Mouse (Mus musculus): ENCODE results near the gene Cdk4. TPM values are rescaled to one million over a fixed set of nuclear protein-coding genes. Genes with fewer than 3 reads are reported as not detected.
"Not testable (repeated sequence)": the region's sequence is repeated elsewhere in the genome, so short reads cannot be mapped to it uniquely, and the experiment has no call there.

Gene Cdk4
- polyA plus RNA-seq, 1 experiment: 724 TPM

DNA sequence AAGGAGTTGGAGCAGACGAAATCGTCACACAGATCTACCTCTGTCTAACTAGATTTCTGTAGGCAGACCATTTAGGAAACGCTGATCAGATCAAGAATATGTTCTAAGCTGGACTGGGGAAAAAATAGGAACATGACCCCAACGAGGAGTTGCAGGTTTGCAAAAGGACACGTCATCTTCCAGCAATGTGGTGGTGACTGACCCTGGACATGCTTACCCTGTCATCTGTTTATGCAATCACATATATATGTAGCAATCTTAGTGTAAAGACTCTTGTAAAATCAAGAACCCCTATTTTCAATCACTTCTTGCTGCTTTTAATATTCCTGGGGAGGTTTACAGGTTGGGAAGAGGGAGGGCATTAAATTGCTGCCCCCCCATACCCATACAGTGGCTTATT, 831 bp upstream of the Cdk4 start:
- TF ChIP-seq CTCF (IDR thresholded peaks at IDR 0.05; ENCODE audit: borderline replicate concordance, insufficient read depth, low read length) (no peak), POLR2A (IDR thresholded peaks at IDR 0.05; ENCODE audit: low read depth, low read length) (no peak)
- H3K27ac ChIP-seq (ENCODE audit: insufficient read depth, low read length): no peak overlapping the region
- H3K4me3 ChIP-seq (ENCODE audit: insufficient read depth, low read length): no peak overlapping the region

GRCm38 (mm10) chr10:127063913-127064870, 858 bp downstream of the Cdk4 start:
- no peak for TF ChIP-seq CTCF (IDR thresholded peaks at IDR 0.05; ENCODE audit: borderline replicate concordance, insufficient read depth, low read length)
- 0 out of 2 replicates have a peak, but pooled peaks have one; percentile 1 for TF ChIP-seq POLR2A (IDR thresholded peaks at IDR 0.05; ENCODE audit: low read depth, low read length)
- Histone ChIP-seq H3K27ac (ENCODE audit: insufficient read depth, low read length) (peak overlapping the region; percentile 56), H3K4me1 (ENCODE audit: control insufficient read depth, insufficient read depth, low read length) (peaks cover 5% of the 10 kb centered on the region; the same call in 1 of the 2 replicates), H3K4me3 (ENCODE audit: insufficient read depth, low read length) (peak overlapping the region; percentile 92)

More for the DNA sequence above, 831 bp upstream of the Cdk4 start:
- H3K4me1 ChIP-seq (ENCODE audit: control insufficient read depth, insufficient read depth, low read length): no peaks in the 10 kb centered on the region; the same call in 1 of the 2 replicates

DNA sequence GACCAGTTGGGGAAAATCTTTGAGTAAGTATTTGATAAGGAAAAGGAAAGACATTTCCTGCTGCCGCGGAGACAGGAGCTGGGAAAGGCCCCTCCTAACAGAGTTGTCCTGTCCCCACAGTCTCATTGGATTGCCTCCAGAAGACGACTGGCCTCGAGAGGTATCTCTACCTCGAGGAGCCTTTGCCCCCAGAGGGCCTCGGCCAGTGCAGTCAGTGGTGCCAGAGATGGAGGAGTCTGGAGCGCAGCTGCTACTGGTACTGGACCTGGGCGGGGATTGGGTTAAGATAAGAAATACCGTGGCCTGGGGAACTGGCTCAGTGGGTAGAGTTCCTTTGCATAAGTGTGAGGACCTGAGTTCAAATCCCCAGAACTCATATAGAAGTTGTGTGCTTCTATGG, 2.6 kb downstream of the Cdk4 start:
- Histone ChIP-seq H3K27ac (ENCODE audit: insufficient read depth, low read length) (no peak overlapping the region), H3K4me3 (ENCODE audit: insufficient read depth, low read length) (no peak overlapping the region), H3K4me1 (ENCODE audit: control insufficient read depth, insufficient read depth, low read length) (peaks cover 5% of the 10 kb centered on the region; the same call in 1 of the 2 replicates)
- no peak for TF ChIP-seq POLR2A (IDR thresholded peaks at IDR 0.05; ENCODE audit: low read depth, low read length)
- TF ChIP-seq CTCF (IDR thresholded peaks at IDR 0.05; ENCODE audit: borderline replicate concordance, insufficient read depth, low read length): no peak

GRCm38 (mm10) chr10:127066519-127067018, 3.2 kb downstream of the Cdk4 start:
- TF ChIP-seq POLR2A (IDR thresholded peaks at IDR 0.05; ENCODE audit: low read depth, low read length): 0 out of 2 replicates have a peak, but pooled peaks have one; percentile 23
- no peak for TF ChIP-seq CTCF (IDR thresholded peaks at IDR 0.05; ENCODE audit: borderline replicate concordance, insufficient read depth, low read length)
- H3K4me3 ChIP-seq (ENCODE audit: insufficient read depth, low read length): no peak overlapping the region
- no peak overlapping the region for H3K27ac ChIP-seq (ENCODE audit: insufficient read depth, low read length)

DNA sequence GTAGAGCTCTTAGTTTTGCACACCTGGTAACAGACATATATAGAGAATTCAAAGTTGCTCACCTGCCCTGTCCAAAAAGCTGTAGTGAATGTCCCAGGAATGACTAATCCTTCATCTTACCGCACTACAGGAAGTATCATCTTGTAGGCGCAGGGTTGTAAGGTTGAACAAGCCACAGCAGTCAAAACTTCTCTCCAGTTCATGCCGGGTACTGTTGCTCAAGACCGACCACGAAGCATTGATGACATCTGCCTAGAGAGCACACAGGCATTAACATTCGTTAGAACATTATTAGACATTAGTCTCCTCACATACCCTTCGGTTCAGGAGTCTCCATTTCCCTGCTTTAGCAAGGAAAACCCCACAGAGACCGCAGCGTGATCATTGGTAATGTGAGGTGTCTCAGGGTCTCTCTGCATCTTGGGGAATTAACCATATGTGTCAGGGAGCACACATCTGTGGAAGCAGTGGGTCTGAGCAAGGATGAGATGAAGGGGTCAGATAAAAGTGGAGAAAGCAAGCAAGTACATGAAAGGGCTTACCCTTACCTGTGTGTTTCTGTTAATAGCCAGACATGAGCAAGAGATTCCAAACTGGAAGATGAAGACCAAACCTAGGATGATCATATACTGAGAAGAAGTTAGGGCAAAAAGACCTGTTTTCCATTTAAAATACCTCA, 5.2 kb downstream of the Cdk4 start:
- Histone ChIP-seq H3K4me3 (ENCODE audit: insufficient read depth, low read length) (peak overlapping the region; percentile 67), H3K4me1 (ENCODE audit: control insufficient read depth, insufficient read depth, low read length) (peaks cover 5% of the 10 kb centered on the region; the same call in 1 of the 2 replicates), H3K27ac (ENCODE audit: insufficient read depth, low read length) (peak overlapping the region; percentile 59; the same call in 1 of the 2 replicates)
- TF ChIP-seq CTCF (IDR thresholded peaks at IDR 0.05; ENCODE audit: borderline replicate concordance, insufficient read depth, low read length): no peak
- peak; percentile 57 for TF ChIP-seq POLR2A (IDR thresholded peaks at IDR 0.05; ENCODE audit: low read depth, low read length)

More at GRCm38 (mm10) chr10:127066519-127067018, 3.2 kb downstream of the Cdk4 start:
- H3K4me1 ChIP-seq (ENCODE audit: control insufficient read depth, insufficient read depth, low read length): peaks cover 5% of the 10 kb centered on the region; the same call in 1 of the 2 replicates

GRCm38 (mm10) chr10:127069281-127070189, 6.2 kb downstream of the Cdk4 start:
- TF ChIP-seq POLR2A (IDR thresholded peaks at IDR 0.05; ENCODE audit: low read depth, low read length) (no peak), CTCF (IDR thresholded peaks at IDR 0.05; ENCODE audit: borderline replicate concordance, insufficient read depth, low read length) (no peak)
- Histone ChIP-seq H3K4me3 (ENCODE audit: insufficient read depth, low read length) (peak overlapping the region; percentile 67), H3K4me1 (ENCODE audit: control insufficient read depth, insufficient read depth, low read length) (peaks cover 5% of the 10 kb centered on the region; the same call in 1 of the 2 replicates), H3K27ac (ENCODE audit: insufficient read depth, low read length) (peak overlapping the region; percentile 59)

GRCm38 (mm10) chr10:127070190-127071121, 7.1 kb downstream of the Cdk4 start, which contains the start of gene Tspan31:
Gene Tspan31 (minus strand): TSS chr10:127070264.
- H3K4me3 ChIP-seq (ENCODE audit: insufficient read depth, low read length): peak within 1 kb of the TSS; percentile 81
- H3K4me1 ChIP-seq (ENCODE audit: control insufficient read depth, insufficient read depth, low read length): peaks cover 5% of the 10 kb centered on the region; the same call in 1 of the 2 replicates
- peak within 1 kb of the TSS; percentile 59 for H3K27ac ChIP-seq (ENCODE audit: insufficient read depth, low read length)
- TF ChIP-seq POLR2A (IDR thresholded peaks at IDR 0.05; ENCODE audit: low read depth, low read length): peak; percentile 81
- no peak for TF ChIP-seq CTCF (IDR thresholded peaks at IDR 0.05; ENCODE audit: borderline replicate concordance, insufficient read depth, low read length)

GRCm38 (mm10) chr10:127071203-127071602, 7.9 kb downstream of the Cdk4 start:
- no peak overlapping the region for H3K27ac ChIP-seq (ENCODE audit: insufficient read depth, low read length)

DNA sequence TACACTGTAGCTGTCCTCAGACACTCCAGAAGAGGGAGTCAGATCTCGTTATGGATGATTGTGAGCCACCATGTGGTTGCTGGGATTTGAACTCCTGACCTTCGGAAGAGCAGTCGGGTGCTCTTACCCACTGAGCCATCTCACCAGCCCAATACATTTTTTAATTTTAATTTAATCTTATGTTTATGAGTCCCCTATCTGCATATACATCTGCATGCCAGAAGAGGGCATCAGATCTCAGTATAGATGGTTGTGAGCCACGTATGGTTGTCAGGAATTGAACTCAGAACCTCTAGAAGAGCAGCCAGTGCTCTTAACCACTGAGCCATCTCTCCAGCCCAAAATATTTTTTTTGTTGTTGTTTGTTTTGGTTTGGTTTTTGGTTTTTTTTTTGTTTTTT, 8.9 kb downstream of the Cdk4 start:
- H3K4me1 ChIP-seq (ENCODE audit: control insufficient read depth, insufficient read depth, low read length); H3K27ac ChIP-seq (ENCODE audit: insufficient read depth, low read length); H3K4me3 ChIP-seq (ENCODE audit: insufficient read depth, low read length): not testable (repeated sequence)

More at GRCm38 (mm10) chr10:127071203-127071602, 7.9 kb downstream of the Cdk4 start:
- TF ChIP-seq CTCF (IDR thresholded peaks at IDR 0.05; ENCODE audit: borderline replicate concordance, insufficient read depth, low read length) (no peak), POLR2A (IDR thresholded peaks at IDR 0.05; ENCODE audit: low read depth, low read length) (no peak)
- 0 out of 2 replicates have a peak overlapping the region, but pooled peaks have one; percentile 10 for H3K4me3 ChIP-seq (ENCODE audit: insufficient read depth, low read length)
- H3K4me1 ChIP-seq (ENCODE audit: control insufficient read depth, insufficient read depth, low read length): peaks cover 5% of the 10 kb centered on the region; the same call in 1 of the 2 replicates

GRCm38 (mm10) chr10:127072969-127073368, 9.6 kb downstream of the Cdk4 start:
- not testable (repeated sequence) for H3K4me1 ChIP-seq (ENCODE audit: control insufficient read depth, insufficient read depth, low read length); H3K4me3 ChIP-seq (ENCODE audit: insufficient read depth, low read length)

More at GRCm38 (mm10) chr10:127072969-127073368, 9.6 kb downstream of the Cdk4 start:
- H3K27ac ChIP-seq (ENCODE audit: insufficient read depth, low read length): not testable (repeated sequence)
